Mouse (Mus musculus): ENCODE results near the gene Gar1. TPM values are rescaled to one million over a fixed set of nuclear protein-coding genes. Genes with fewer than 3 reads are reported as not detected.

The Gar1 gene
- polyA plus RNA-seq, 1 experiment from 2014 or later: 44.7 TPM

DNA sequence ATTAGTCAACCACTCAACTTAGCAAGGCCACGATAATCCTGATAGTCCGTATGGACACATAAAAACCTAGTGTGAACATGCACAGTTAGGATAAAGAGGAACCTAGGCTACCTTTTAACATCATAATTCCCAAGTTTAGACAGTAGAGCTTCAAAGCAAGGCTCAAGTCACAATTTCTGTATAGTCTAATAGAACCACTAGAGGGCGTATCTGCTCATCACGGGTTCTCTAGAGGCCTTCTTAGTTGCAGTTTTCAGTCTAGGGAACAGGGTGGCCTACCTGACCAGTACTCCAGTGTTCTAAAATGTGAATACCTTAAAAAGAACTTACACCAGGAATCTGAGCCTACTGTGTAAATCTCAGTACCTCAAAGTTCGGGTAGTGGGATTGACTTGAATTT is 7.9 kb downstream of the Gar1 start:
- 59% methylated on average over 5 of the region's 5 CpGs for WGBS

DNA sequence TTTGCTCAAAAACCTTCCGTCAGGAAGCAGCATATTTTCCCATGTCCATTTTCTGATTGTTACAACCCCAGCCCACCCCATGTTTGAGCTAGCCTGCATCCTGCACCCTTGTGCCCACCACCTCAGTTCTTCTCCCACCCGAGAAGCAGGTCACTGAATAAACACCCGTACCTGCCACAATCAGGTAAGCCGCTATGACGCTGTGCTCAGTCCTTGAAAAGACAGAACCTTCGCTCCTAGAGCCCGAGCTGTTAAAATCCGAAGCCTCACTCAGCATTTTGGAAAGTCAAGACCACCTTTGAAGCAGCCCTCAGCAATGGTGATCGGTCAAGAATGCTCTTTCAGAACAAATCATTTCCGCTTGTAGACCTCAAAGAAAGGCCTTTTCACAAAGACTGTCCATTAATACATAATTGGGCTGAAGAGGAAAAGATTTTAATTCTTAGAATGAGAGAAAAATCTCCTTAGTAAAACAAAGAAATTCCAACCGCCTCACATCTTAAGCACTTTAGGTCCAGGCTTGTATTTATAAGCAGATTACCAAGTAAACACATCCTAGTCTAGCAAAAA is 8.9 kb downstream of the Gar1 start, which contains the start of gene Rrh:
TSS of gene Rrh (minus strand) at position 382 of the 570 bp plus-strand sequence.
- Histone ChIP-seq H3K4me2 (ENCODE audit: low read length) (no peak within 1 kb of the TSS), H3K9ac (replicated peaks; ENCODE audit: low read depth, low read length) (no peak within 1 kb of the TSS), H3K27ac (ENCODE audit: low read length) (no peak within 1 kb of the TSS), H3K9me3 (ENCODE audit: control insufficient read depth, low read length) (no peaks in the 10 kb centered on the region), H3K36me3 (ENCODE audit: control insufficient read depth, insufficient read depth) (peaks cover 24% of the 10 kb centered on the region), H3K4me3 (replicated peaks; ENCODE audit: low read length) (no peak within 1 kb of the TSS), H3K27me3 (replicated peaks; ENCODE audit: control insufficient read depth, insufficient read depth, low read length) (no peaks in the 10 kb centered on the region), H3K4me1 (replicated peaks; ENCODE audit: control insufficient read depth, insufficient read depth, low read length) (no peaks in the 10 kb centered on the region)
- 31% methylated on average over 11 of the region's 11 CpGs for WGBS
- ATAC-seq: no peak

More for the DNA sequence above, 7.9 kb downstream of the Gar1 start:
- no peak overlapping the region for H3K4me3 ChIP-seq (replicated peaks; ENCODE audit: low read length)
- no peak overlapping the region for H3K9ac ChIP-seq (replicated peaks; ENCODE audit: low read depth, low read length)
- no peaks in the 10 kb centered on the region for H3K27me3 ChIP-seq (replicated peaks; ENCODE audit: control insufficient read depth, insufficient read depth, low read length)
- ATAC-seq: 0 out of 2 replicates have a peak, but pooled peaks have one; percentile 58
- H3K4me2 ChIP-seq (ENCODE audit: low read length): no peak overlapping the region
- H3K4me1 ChIP-seq (replicated peaks; ENCODE audit: control insufficient read depth, insufficient read depth, low read length): no peaks in the 10 kb centered on the region
- H3K9me3 ChIP-seq (ENCODE audit: control insufficient read depth, low read length): no peaks in the 10 kb centered on the region
- no peak overlapping the region for H3K27ac ChIP-seq (ENCODE audit: low read length)
- peaks cover 24% of the 10 kb centered on the region for H3K36me3 ChIP-seq (ENCODE audit: control insufficient read depth, insufficient read depth)

DNA sequence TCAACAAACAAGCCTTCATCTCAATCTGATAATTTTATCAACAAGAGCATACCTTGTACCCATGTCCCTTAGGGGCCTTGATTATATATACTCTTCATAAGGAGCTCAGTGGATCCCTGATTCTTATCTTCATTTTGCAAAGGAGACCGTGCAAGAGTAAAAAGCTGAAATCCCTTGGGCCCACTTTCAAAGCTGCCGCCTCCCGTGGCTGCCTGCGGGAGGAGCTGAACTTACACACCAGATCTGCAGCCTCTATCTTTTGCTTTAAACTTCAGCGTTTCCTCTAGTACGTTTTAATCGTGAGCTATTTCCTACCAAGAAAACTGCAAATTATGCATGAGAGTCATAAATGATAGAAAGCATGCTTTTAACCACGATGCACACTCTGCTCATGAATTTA is 9.5 kb downstream of the Gar1 start:
- WGBS: 78% methylated on average over 8 of the region's 8 CpGs
- ATAC-seq: no peak
- Histone ChIP-seq H3K27me3 (replicated peaks; ENCODE audit: control insufficient read depth, insufficient read depth, low read length) (no peaks in the 10 kb centered on the region), H3K36me3 (ENCODE audit: control insufficient read depth, insufficient read depth) (peaks cover 24% of the 10 kb centered on the region), H3K4me1 (replicated peaks; ENCODE audit: control insufficient read depth, insufficient read depth, low read length) (no peaks in the 10 kb centered on the region), H3K4me2 (ENCODE audit: low read length) (no peak overlapping the region), H3K27ac (ENCODE audit: low read length) (no peak overlapping the region), H3K9me3 (ENCODE audit: control insufficient read depth, low read length) (no peaks in the 10 kb centered on the region), H3K4me3 (replicated peaks; ENCODE audit: low read length) (no peak overlapping the region), H3K9ac (replicated peaks; ENCODE audit: low read depth, low read length) (no peak overlapping the region)

DNA sequence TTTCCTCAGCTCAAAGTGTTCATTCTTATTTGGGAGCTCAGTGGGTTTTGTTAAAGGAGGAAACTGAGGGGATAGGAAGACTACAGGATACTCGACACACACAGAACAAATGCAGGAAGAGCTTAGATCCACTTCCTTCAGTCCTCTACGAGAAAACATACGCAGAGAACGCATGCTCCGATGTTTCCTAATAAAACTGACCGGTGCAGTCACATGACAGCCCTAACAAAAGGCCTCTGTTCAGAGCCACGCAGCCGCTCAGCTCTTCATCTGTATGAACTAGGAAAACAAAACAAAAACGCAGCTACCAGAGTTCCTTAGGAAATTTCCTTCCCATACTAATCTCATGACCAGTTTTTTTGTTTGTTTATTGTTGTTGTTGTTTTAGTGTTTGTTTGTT is 10.3 kb downstream of the Gar1 start:
- no peak overlapping the region for H3K9ac ChIP-seq (replicated peaks; ENCODE audit: low read depth, low read length)

DNA sequence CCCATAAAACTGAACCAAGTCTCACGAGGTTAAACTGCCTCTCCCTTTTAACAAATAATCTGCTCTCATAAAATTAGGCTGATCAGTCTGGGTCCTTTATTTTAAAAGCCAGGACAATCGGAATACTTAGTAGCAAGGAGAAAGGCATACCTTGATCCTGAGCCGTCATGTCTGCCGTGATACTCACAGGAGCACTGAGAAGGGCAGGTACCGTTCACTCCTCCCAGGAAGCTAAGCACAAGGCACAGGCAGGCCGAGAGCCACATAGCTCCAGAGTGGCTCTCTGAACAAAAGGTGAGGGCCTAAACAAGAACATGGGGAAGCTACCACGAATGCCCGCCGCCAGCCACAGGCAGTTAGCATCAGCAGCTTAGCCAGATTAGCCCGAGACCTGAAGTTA is 27.4 kb downstream of the Gar1 start, which contains the start of gene Lrit3:
TSS of gene Lrit3 (minus strand) at position 266 of the 400 bp plus-strand sequence.
- Histone ChIP-seq H3K27me3 (replicated peaks; ENCODE audit: control insufficient read depth, insufficient read depth, low read length) (no peaks in the 10 kb centered on the region), H3K4me3 (replicated peaks; ENCODE audit: low read length) (no peak within 1 kb of the TSS), H3K27ac (ENCODE audit: low read length) (no peak within 1 kb of the TSS), H3K9me3 (ENCODE audit: control insufficient read depth, low read length) (no peaks in the 10 kb centered on the region), H3K9ac (replicated peaks; ENCODE audit: low read depth, low read length) (no peak within 1 kb of the TSS), H3K4me2 (ENCODE audit: low read length) (no peak within 1 kb of the TSS), H3K4me1 (replicated peaks; ENCODE audit: control insufficient read depth, insufficient read depth, low read length) (no peaks in the 10 kb centered on the region), H3K36me3 (ENCODE audit: control insufficient read depth, insufficient read depth) (no peaks in the 10 kb centered on the region)
- ATAC-seq: no peak
- 82% methylated on average over 10 of the region's 10 CpGs for WGBS

More for the DNA sequence above, 10.3 kb downstream of the Gar1 start:
- Histone ChIP-seq H3K27ac (ENCODE audit: low read length) (no peak overlapping the region), H3K4me3 (replicated peaks; ENCODE audit: low read length) (no peak overlapping the region), H3K4me1 (replicated peaks; ENCODE audit: control insufficient read depth, insufficient read depth, low read length) (no peaks in the 10 kb centered on the region), H3K36me3 (ENCODE audit: control insufficient read depth, insufficient read depth) (peaks cover 18% of the 10 kb centered on the region), H3K4me2 (ENCODE audit: low read length) (no peak overlapping the region), H3K27me3 (replicated peaks; ENCODE audit: control insufficient read depth, insufficient read depth, low read length) (no peaks in the 10 kb centered on the region), H3K9me3 (ENCODE audit: control insufficient read depth, low read length) (no peaks in the 10 kb centered on the region)
- 60% methylated on average over 9 of the region's 9 CpGs for WGBS
- ATAC-seq: no peak

DNA sequence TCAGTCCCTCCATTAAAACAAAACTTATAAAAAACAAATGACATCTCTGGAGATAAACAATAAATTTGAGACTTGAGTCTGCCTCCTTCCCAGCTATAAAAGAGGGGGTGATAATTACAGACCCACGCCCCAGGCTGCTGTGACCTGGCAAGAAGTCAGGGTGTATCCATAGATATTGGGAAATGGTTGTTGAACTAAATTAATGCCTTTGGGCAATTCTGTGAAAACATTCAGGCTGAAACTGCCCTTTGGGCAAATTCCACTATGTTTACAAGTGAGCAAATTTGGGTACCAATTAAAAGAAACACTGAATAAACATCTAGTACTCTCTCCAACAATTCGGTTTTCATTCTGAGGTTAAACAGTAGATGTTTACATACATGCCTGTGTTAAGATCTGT is 32.2 kb downstream of the Gar1 start:
- ATAC-seq: no peak
- no peaks in the 10 kb centered on the region for H3K27me3 ChIP-seq (replicated peaks; ENCODE audit: control insufficient read depth, insufficient read depth, low read length)
- H3K9ac ChIP-seq (replicated peaks; ENCODE audit: low read depth, low read length): no peak overlapping the region
- H3K36me3 ChIP-seq (ENCODE audit: control insufficient read depth, insufficient read depth): no peaks in the 10 kb centered on the region
- no peak overlapping the region for H3K4me2 ChIP-seq (ENCODE audit: low read length)
- no peaks in the 10 kb centered on the region for H3K9me3 ChIP-seq (ENCODE audit: control insufficient read depth, low read length)
- 82% methylated on average over 2 of the region's 2 CpGs for WGBS
- H3K27ac ChIP-seq (ENCODE audit: low read length): no peak overlapping the region
- H3K4me3 ChIP-seq (replicated peaks; ENCODE audit: low read length): no peak overlapping the region
- H3K4me1 ChIP-seq (replicated peaks; ENCODE audit: control insufficient read depth, insufficient read depth, low read length): no peaks in the 10 kb centered on the region

DNA sequence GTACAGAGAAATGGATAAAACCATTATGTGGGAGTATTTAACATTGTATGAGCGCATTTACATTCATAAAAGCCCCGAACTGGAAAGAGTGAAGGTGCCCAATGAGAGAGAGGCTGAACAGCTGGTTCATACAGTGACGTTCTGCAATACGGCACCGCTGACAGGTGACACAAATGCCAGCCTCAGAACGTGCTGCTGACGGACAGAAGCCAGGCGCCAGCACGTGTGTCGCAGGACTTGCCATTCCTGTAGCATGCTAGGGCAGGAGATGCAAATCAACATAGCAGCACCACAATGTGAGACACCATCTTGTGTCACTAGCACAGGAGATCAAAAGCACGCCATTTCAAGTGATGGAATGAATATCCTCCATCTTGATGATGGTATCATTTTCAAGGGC is 32.6 kb downstream of the Gar1 start:
- Histone ChIP-seq H3K27me3 (replicated peaks; ENCODE audit: control insufficient read depth, insufficient read depth, low read length) (no peaks in the 10 kb centered on the region), H3K27ac (ENCODE audit: low read length) (no peak overlapping the region), H3K4me2 (ENCODE audit: low read length) (no peak overlapping the region), H3K4me3 (replicated peaks; ENCODE audit: low read length) (no peak overlapping the region), H3K36me3 (ENCODE audit: control insufficient read depth, insufficient read depth) (no peaks in the 10 kb centered on the region), H3K9ac (replicated peaks; ENCODE audit: low read depth, low read length) (no peak overlapping the region), H3K9me3 (ENCODE audit: control insufficient read depth, low read length) (no peaks in the 10 kb centered on the region), H3K4me1 (replicated peaks; ENCODE audit: control insufficient read depth, insufficient read depth, low read length) (no peaks in the 10 kb centered on the region)
- ATAC-seq: no peak
- WGBS: 85% methylated on average over 11 of the region's 11 CpGs

DNA sequence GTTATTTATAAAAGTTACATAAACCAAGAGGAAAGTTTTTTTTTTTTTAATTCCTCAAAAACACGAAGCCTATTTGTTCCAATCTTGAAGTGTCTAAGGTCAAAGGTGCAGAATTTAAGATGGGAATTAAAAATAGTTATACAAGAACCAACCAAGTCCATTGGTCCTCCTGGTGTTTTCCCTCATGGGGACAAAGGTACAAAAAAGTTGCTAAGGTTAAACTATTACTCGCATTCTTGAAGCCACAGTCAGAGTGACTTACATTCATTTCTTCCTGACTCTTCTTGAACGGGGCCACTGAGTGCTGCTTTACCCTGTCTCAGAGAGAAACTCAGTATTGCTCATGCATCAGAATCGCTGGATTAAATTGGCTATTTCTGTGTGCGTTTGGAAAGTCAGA is 33.9 kb downstream of the Gar1 start:
- Histone ChIP-seq H3K9ac (replicated peaks; ENCODE audit: low read depth, low read length) (no peak overlapping the region), H3K4me2 (ENCODE audit: low read length) (no peak overlapping the region), H3K9me3 (ENCODE audit: control insufficient read depth, low read length) (no peaks in the 10 kb centered on the region), H3K27me3 (replicated peaks; ENCODE audit: control insufficient read depth, insufficient read depth, low read length) (no peaks in the 10 kb centered on the region), H3K4me1 (replicated peaks; ENCODE audit: control insufficient read depth, insufficient read depth, low read length) (no peaks in the 10 kb centered on the region), H3K36me3 (ENCODE audit: control insufficient read depth, insufficient read depth) (no peaks in the 10 kb centered on the region), H3K4me3 (replicated peaks; ENCODE audit: low read length) (no peak overlapping the region), H3K27ac (ENCODE audit: low read length) (no peak overlapping the region)
- 77% methylated on average over 5 of the region's 5 CpGs for WGBS
- ATAC-seq: no peak

DNA sequence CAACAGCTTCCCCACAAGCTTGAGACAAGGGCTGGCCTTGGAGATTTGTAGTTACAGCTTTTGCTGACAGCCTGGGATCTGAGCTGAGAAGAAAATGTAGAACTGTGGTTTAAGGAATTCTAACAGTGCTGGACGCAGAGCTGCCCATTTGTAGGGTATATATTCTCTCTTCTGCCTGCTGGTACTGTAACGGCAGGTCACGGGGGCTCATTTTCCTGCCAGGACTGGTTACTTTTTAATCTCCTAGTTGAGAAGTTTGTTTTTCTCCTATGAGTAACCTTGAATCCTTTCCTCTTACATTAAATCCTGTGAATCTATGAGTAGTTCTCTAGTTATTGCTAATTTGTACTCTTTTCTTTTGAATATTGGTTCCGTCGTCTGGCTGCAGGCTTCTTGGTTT is 37.4 kb downstream of the Gar1 start:
- Histone ChIP-seq H3K4me3 (replicated peaks; ENCODE audit: low read length) (no peak overlapping the region), H3K36me3 (ENCODE audit: control insufficient read depth, insufficient read depth) (no peaks in the 10 kb centered on the region), H3K27me3 (replicated peaks; ENCODE audit: control insufficient read depth, insufficient read depth, low read length) (no peaks in the 10 kb centered on the region), H3K9ac (replicated peaks; ENCODE audit: low read depth, low read length) (no peak overlapping the region), H3K27ac (ENCODE audit: low read length) (no peak overlapping the region), H3K4me1 (replicated peaks; ENCODE audit: control insufficient read depth, insufficient read depth, low read length) (no peaks in the 10 kb centered on the region), H3K9me3 (ENCODE audit: control insufficient read depth, low read length) (no peaks in the 10 kb centered on the region), H3K4me2 (ENCODE audit: low read length) (no peak overlapping the region)
- WGBS: 78% methylated on average over 5 of the region's 5 CpGs
- no peak for ATAC-seq

DNA sequence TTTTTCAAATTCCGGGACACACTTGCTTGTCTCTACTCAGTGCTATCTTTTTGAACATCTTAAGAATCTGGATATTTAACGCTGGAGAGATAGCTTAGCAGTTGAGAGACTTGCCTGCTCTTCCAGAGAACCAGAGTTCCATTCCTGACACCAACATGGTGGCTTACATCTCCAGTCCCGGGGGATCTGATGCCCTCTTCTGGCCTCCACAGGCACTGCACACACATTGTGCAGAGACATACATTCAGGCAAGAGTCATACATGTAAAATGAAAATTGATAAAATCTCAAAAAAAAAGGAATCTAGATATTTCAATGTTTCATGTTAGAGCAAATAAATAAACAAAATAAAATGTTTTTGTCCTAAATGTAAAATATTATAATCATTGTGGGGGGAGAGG is 48.5 kb downstream of the Gar1 start:
- WGBS: 94% methylated on average over 3 of the region's 3 CpGs
- no peaks in the 10 kb centered on the region for H3K36me3 ChIP-seq (ENCODE audit: control insufficient read depth, insufficient read depth)
- H3K9me3 ChIP-seq (ENCODE audit: control insufficient read depth, low read length): no peaks in the 10 kb centered on the region
- no peak overlapping the region for H3K27ac ChIP-seq (ENCODE audit: low read length)
- no peak overlapping the region for H3K4me2 ChIP-seq (ENCODE audit: low read length)
- H3K4me3 ChIP-seq (replicated peaks; ENCODE audit: low read length): no peak overlapping the region
- H3K27me3 ChIP-seq (replicated peaks; ENCODE audit: control insufficient read depth, insufficient read depth, low read length): no peaks in the 10 kb centered on the region
- H3K9ac ChIP-seq (replicated peaks; ENCODE audit: low read depth, low read length): no peak overlapping the region
- no peaks in the 10 kb centered on the region for H3K4me1 ChIP-seq (replicated peaks; ENCODE audit: control insufficient read depth, insufficient read depth, low read length)
- no peak for ATAC-seq
